Mouse (Mus musculus) adipocyte (in vitro differentiated cells): Measurements from ENCODE around the gene Hirip3.
"Not testable (repeated sequence)": the region's sequence is repeated elsewhere in the genome, so short reads cannot be mapped to it uniquely, and the experiment has no call there.

ENCODE experiments used
- DNase-seq: peaks from one replicate; pipeline ENCODE4 v3.0.0-alpha.2; 2016; ENCODE audit warnings: low spot score

The Hirip3 gene

GRCm38 (mm10) chr7:126855641-126856040 lies 6.1 kb upstream of the Hirip3 start:
- DNase-seq: no peak

DNA sequence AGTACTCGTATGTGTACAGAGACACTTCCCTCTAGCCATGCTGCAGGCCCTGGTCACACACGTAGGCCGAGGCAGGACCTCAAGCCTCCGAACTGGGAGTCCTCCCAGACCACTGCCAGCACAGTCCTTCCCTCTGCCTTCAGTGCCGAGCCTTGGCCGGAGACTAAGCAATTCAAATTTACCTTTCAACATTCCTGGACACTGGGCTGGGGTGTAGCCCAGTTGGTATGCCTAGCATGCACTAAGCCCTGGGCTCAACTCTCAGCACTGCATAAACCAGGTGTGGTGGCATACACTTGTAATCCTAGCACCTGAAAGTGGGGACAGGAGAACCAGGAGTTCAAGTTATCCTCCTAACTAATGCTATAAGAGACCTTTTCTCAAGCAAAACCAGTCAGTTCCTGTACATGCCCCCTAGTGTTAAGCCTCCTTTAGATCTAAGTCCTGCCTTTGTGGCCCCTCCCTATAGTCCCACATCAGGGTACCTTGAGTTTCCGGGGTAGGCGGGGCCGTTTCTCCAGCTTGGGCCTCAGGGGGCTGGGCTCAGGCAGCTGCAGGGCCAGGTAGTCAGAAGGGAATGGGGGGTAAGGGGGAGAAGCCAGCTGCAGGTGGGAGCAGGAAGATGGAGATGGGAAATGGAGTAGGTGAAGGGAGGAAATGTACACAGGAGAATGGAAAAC lies 4.9 kb upstream of the Hirip3 start:
- DNase-seq: no peak

DNA sequence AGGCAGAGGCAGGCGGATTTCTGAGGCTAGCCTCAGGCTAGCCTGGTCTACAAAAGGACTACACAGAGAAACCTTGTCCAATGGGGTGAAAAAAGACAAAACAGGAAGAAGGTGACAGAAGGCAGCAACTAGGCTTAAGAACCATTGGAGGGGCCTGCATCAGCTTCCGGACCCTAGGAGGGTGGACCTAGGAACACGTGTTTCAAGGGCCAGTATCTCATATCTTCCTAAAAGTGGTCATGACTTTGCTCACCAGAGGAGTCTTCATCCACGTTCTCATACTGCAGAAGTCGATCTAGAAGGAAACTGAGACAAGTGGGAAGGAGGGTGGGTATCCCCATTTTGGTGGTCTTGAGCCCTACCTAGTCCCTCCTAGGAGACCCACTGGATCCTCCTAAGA lies 785 bp upstream of the Hirip3 start:
- no peak for DNase-seq

- peak; percentile 93 for DNase-seq
These were observed 494 bp downstream of the Hirip3 start, which contains the start of gene Ino80e for GRCm38 (mm10) chr7:126862147-126862784. Gene Ino80e, minus strand, starts transcription at chr7:126862377.

GRCm38 (mm10) chr7:126863791-126864190 lies 2.0 kb downstream of the Hirip3 start:
- no peak for DNase-seq

GRCm38 (mm10) chr7:126867534-126867933 lies 5.8 kb downstream of the Hirip3 start:
- DNase-seq: no peak

DNA sequence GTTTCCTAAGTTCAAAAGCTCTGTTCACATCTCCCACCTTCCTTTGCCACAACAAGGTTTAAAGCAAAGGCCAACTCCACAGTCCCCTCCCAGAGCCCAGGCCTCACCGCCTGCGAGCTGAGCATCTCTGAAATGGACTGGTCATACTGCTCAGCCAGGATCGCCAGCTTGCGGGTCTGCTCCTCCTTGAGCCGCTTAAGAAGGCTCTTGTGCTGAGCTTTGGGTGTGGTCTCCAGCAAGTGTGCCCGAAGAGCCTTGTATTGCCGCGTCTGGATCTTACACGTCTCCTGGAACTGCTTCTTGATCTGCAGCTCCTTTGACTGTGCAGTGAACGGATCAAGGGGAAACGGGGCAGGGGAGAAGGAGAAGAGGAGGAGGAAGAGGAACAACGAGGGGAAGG lies 6.2 kb downstream of the Hirip3 start:
- no peak for DNase-seq

DNA sequence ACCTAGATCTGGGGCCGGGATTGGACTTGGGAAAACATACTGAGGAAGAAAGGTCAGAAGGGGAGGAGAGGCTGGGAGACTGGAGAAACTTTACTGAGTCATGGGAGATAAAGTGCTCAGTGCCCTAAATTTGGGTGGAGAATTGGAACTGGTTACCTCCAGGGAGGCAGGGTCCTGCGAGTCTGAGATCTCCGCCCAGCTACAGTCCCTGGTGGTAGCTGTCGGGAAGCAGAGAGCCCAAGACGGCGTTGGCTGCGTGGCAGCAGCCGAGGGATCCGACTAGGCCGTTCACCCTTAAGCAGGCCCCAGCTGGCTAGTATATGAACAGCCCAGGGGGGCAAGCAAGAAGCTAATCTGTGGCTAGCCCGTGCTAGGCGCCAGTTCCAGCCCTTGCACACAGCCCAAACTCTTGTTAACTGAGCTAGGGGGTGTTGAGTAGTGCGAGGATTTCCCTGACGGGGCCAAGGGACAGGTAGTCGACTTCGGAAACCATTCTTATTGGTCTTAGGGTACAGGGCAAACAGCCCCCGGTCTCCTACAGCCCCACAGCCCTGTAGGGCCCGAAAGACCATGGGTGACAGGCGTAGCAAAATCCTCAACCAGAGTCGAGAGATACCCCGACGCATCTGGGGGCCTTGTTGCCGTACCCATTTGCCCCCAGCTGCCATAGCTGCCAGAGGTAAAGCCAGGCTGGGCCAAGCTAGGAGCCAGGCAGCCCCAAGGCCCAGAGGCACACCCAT lies 8.2 kb downstream of the Hirip3 start:
- DNase-seq: no peak

DNA sequence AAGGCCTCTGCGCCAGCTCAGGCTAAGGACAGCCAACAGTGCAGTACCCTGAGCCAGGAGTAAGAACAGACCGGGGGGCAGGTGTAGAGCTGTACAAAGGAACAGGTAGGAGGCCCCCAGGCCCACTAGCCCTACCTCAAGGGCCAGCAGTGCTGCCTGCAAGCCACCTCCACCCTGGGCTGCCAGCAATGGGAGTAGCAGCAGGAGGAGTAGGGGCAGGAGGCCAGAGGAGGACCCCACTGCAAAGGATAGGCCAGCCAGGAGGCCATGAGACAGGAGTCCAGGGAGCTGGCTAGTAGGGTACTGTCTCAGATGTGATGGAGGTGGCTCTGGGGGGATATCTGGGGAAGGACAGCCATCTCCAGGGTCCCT lies 8.7 kb downstream of the Hirip3 start:
- no peak for DNase-seq

DNA sequence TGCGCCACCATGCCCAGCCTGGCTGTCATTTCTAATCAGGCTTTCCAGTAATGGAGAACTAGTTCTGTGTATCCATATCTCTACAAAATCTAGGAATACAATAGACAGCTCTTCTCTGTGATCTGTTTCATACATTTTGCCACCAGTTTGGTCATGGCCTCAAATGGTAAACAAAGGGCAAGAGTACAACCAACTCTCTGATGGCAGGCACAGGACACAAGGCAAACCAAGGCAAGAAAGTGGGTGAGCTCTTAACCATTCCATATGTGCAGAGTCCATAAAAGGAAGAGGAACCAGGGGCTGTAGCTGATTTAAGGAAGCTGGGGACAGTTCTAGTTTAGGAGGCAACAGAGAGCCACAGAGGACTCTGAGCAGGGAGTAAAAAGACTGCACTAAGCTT lies 15.5 kb downstream of the Hirip3 start:
- no peak for DNase-seq

DNA sequence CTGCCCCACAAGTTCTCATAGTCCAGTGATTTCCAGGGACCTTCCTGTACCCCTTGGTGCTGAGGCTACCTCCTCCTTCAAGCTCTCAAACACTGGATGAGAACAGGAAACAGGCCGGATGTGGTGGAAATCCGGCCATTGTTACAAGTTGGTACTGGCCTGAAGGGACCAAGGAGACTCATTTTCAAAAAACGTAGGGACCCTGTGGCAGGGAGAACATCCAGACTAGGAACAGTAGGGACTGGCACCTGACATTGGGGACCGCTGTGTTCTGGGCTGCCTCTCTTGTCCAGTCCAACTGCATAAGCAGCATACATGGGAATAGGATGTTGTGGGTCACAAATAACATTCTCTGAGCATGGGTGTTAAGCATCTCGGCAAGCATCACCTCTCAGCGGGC lies 19.3 kb downstream of the Hirip3 start:
- no peak for DNase-seq

GRCm38 (mm10) chr7:126883731-126884181 lies 22.0 kb downstream of the Hirip3 start:
- DNase-seq: no peak

GRCm38 (mm10) chr7:126884286-126885164 lies 22.8 kb downstream of the Hirip3 start, which contains the start of gene Taok2:
Gene Taok2, minus strand, starts transcription at chr7:126884703.
- peak; percentile 91 for DNase-seq

GRCm38 (mm10) chr7:126887281-126887680 lies 25.5 kb downstream of the Hirip3 start:
- DNase-seq: no peak

GRCm38 (mm10) chr7:126888852-126889251 lies 27.1 kb downstream of the Hirip3 start:
- no peak for DNase-seq

- no peak for DNase-seq
These were observed 35.1 kb downstream of the Hirip3 start for GRCm38 (mm10) chr7:126896912-126897311.

DNA sequence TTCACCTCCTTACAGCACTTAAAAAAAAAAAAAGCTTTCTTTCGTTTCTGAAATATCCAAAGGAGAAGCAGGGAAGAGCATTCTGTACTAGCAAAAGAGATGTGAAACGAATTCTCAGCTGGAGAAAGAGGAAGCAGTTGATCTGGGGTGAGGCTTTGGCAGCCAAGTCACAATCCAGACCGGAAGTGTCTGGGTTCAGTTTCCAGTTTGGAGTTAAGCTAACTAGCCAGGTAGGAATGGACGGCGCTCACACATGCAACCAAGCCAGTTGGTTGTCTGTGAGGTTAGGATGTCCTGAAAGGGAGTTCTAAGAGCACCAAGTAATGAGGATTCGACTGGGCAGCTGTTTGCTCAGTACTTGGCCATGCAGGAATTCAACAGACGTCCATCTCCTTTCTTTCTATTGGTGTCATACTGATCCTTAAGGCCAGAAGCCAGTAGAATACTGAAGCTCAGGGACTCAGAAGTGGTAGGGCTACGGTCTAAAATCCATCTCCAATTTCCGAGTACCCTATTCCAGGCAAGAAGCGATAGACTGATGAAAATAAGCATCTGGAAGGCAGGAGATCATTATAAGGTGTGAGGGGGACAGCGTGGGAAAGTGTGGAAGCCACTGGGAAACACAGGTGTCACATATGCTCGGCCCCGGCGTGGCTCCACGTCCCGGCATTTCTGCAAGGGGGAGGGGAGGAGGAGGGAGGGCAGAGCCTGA lies 35.8 kb downstream of the Hirip3 start:
- peak; percentile 20 for DNase-seq

GRCm38 (mm10) chr7:126898102-126898990 lies 36.6 kb downstream of the Hirip3 start:
- peak; percentile 95 for DNase-seq

DNA sequence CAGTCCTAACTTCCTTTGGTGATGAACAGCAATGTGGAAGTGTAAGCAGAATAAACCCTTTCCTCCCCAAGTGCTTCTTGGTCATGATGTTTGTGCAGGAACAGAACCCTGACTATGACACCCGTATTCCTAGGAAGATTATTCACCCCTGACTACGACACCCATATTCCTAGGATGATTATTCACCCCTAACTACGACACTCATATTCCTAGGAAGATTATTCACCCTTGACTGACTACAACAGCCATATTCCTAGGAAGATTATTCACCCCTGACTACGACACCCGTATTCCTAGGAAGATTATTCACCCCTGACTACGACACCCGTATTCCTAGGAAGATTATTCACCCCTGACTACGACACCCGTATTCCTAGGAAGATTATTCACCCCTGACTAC lies 38.0 kb downstream of the Hirip3 start:
- DNase-seq: not testable (repeated sequence)

GRCm38 (mm10) chr7:126905590-126905989 lies 43.8 kb downstream of the Hirip3 start:
- no peak for DNase-seq
